Mouse (Mus musculus): Measurements from ENCODE around the gene Gimap3. TPM values are rescaled to one million over a fixed set of nuclear protein-coding genes. Genes with fewer than 3 reads are reported as not detected.

The Gimap3 gene
- polyA plus RNA-seq, 1 experiment from 2014 or later, result not detected

GRCm38 (mm10) chr6:48738961-48739779 lies 31.5 kb downstream of the Gimap3 start, which contains the start of gene Gimap1:
Gimap1 (plus strand) TSS chr6:48739054.
- H3K9ac ChIP-seq (ENCODE audit: low read length), result no peak within 1 kb of the TSS
- WGBS, result 86% methylated on average over 15 of the region's 15 CpGs
- H3K27me3 ChIP-seq (replicated peaks; ENCODE audit: control insufficient read depth, insufficient read depth, low read length), result peaks cover 21% of the 10 kb centered on the region
- DNase-seq (ENCODE audit: low spot score), result no peak
- ATAC-seq, result no peak
- H3K9me3 ChIP-seq (replicated peaks; ENCODE audit: control insufficient read depth, low read length), result no peaks in the 10 kb centered on the region
- H3K4me2 ChIP-seq (ENCODE audit: low read length), result no peak within 1 kb of the TSS
- no peaks in the 10 kb centered on the region for H3K36me3 ChIP-seq (ENCODE audit: control insufficient read depth, insufficient read depth, low read length)
- H3K27ac ChIP-seq (ENCODE audit: low read depth, low read length), result no peak within 1 kb of the TSS
- H3K4me3 ChIP-seq (ENCODE audit: low read depth, low read length), result no peak within 1 kb of the TSS
- no peaks in the 10 kb centered on the region for H3K4me1 ChIP-seq (ENCODE audit: control insufficient read depth, insufficient read depth, low read length)

GRCm38 (mm10) chr6:48737688-48738087 lies 33.0 kb downstream of the Gimap3 start:
- Histone ChIP-seq H3K4me3 (ENCODE audit: low read depth, low read length) (no peak overlapping the region), H3K36me3 (ENCODE audit: control insufficient read depth, insufficient read depth, low read length) (no peaks in the 10 kb centered on the region), H3K4me2 (ENCODE audit: low read length) (no peak overlapping the region), H3K4me1 (ENCODE audit: control insufficient read depth, insufficient read depth, low read length) (no peaks in the 10 kb centered on the region), H3K27ac (ENCODE audit: low read depth, low read length) (no peak overlapping the region), H3K27me3 (replicated peaks; ENCODE audit: control insufficient read depth, insufficient read depth, low read length) (peaks cover 13% of the 10 kb centered on the region), H3K9me3 (replicated peaks; ENCODE audit: control insufficient read depth, low read length) (no peaks in the 10 kb centered on the region), H3K9ac (ENCODE audit: low read length) (no peak overlapping the region)
- WGBS, result 93% methylated on average over 5 of the region's 5 CpGs
- DNase-seq (ENCODE audit: low spot score), result no peak
- no peak for ATAC-seq

- no peak overlapping the region for H3K4me3 ChIP-seq (ENCODE audit: low read depth, low read length)
- DNase-seq (ENCODE audit: low spot score) (no peak), ATAC-seq (no peak)
- H3K9ac ChIP-seq (ENCODE audit: low read length), result no peak overlapping the region
- H3K4me1 ChIP-seq (ENCODE audit: control insufficient read depth, insufficient read depth, low read length), result no peaks in the 10 kb centered on the region
- H3K36me3 ChIP-seq (ENCODE audit: control insufficient read depth, insufficient read depth, low read length), result no peaks in the 10 kb centered on the region
- H3K27me3 ChIP-seq (replicated peaks; ENCODE audit: control insufficient read depth, insufficient read depth, low read length), result peaks cover 6% of the 10 kb centered on the region
- WGBS, result 79% methylated on average over 2 of the region's 2 CpGs
- no peak overlapping the region for H3K4me2 ChIP-seq (ENCODE audit: low read length)
- no peaks in the 10 kb centered on the region for H3K9me3 ChIP-seq (replicated peaks; ENCODE audit: control insufficient read depth, low read length)
- H3K27ac ChIP-seq (ENCODE audit: low read depth, low read length), result no peak overlapping the region
Observed at GRCm38 (mm10) chr6:48737053-48737452, 33.6 kb downstream of the Gimap3 start.

GRCm38 (mm10) chr6:48733660-48734059 lies 37.0 kb downstream of the Gimap3 start:
- 82% methylated on average over 1 of the region's 1 CpGs for WGBS
- ATAC-seq (no peak), DNase-seq (ENCODE audit: low spot score) (no peak)
- no peak overlapping the region for H3K27ac ChIP-seq (ENCODE audit: low read depth, low read length)
- H3K36me3 ChIP-seq (ENCODE audit: control insufficient read depth, insufficient read depth, low read length), result no peaks in the 10 kb centered on the region
- H3K4me2 ChIP-seq (ENCODE audit: low read length), result no peak overlapping the region
- H3K9me3 ChIP-seq (replicated peaks; ENCODE audit: control insufficient read depth, low read length), result no peaks in the 10 kb centered on the region
- no peaks in the 10 kb centered on the region for H3K4me1 ChIP-seq (ENCODE audit: control insufficient read depth, insufficient read depth, low read length)
- no peak overlapping the region for H3K9ac ChIP-seq (ENCODE audit: low read length)
- H3K27me3 ChIP-seq (replicated peaks; ENCODE audit: control insufficient read depth, insufficient read depth, low read length), result no peaks in the 10 kb centered on the region
- H3K4me3 ChIP-seq (ENCODE audit: low read depth, low read length), result no peak overlapping the region

GRCm38 (mm10) chr6:48732864-48733304 lies 37.8 kb downstream of the Gimap3 start:
- WGBS, result 63% methylated on average over 8 of the region's 8 CpGs
- DNase-seq (ENCODE audit: low spot score), result no peak

GRCm38 (mm10) chr6:48727761-48728160 lies 42.9 kb downstream of the Gimap3 start:
- ATAC-seq (no peak), DNase-seq (ENCODE audit: low spot score) (no peak)
- H3K4me3 ChIP-seq (ENCODE audit: low read depth, low read length), result no peak overlapping the region
- H3K9ac ChIP-seq (ENCODE audit: low read length), result no peak overlapping the region
- H3K27me3 ChIP-seq (replicated peaks; ENCODE audit: control insufficient read depth, insufficient read depth, low read length), result no peaks in the 10 kb centered on the region
- no peak overlapping the region for H3K27ac ChIP-seq (ENCODE audit: low read depth, low read length)
- no peaks in the 10 kb centered on the region for H3K36me3 ChIP-seq (ENCODE audit: control insufficient read depth, insufficient read depth, low read length)
- no peak overlapping the region for H3K4me2 ChIP-seq (ENCODE audit: low read length)
- WGBS, result 89% methylated on average over 5 of the region's 5 CpGs
- no peaks in the 10 kb centered on the region for H3K9me3 ChIP-seq (replicated peaks; ENCODE audit: control insufficient read depth, low read length)
- H3K4me1 ChIP-seq (ENCODE audit: control insufficient read depth, insufficient read depth, low read length), result no peaks in the 10 kb centered on the region

More at GRCm38 (mm10) chr6:48732864-48733304, 37.8 kb downstream of the Gimap3 start:
- H3K4me1 ChIP-seq (ENCODE audit: control insufficient read depth, insufficient read depth, low read length), result no peaks in the 10 kb centered on the region
- no peak overlapping the region for H3K9ac ChIP-seq (ENCODE audit: low read length)
- no peak overlapping the region for H3K27ac ChIP-seq (ENCODE audit: low read depth, low read length)
- no peaks in the 10 kb centered on the region for H3K9me3 ChIP-seq (replicated peaks; ENCODE audit: control insufficient read depth, low read length)
- H3K4me2 ChIP-seq (ENCODE audit: low read length), result no peak overlapping the region
- no peak for ATAC-seq
- H3K27me3 ChIP-seq (replicated peaks; ENCODE audit: control insufficient read depth, insufficient read depth, low read length), result no peaks in the 10 kb centered on the region
- no peak overlapping the region for H3K4me3 ChIP-seq (ENCODE audit: low read depth, low read length)
- no peaks in the 10 kb centered on the region for H3K36me3 ChIP-seq (ENCODE audit: control insufficient read depth, insufficient read depth, low read length)

- DNase-seq (ENCODE audit: low spot score), result peak; percentile 50
- ATAC-seq, result no peak
- H3K4me3 ChIP-seq (ENCODE audit: low read depth, low read length), result no peak overlapping the region
- no peaks in the 10 kb centered on the region for H3K9me3 ChIP-seq (replicated peaks; ENCODE audit: control insufficient read depth, low read length)
- H3K36me3 ChIP-seq (ENCODE audit: control insufficient read depth, insufficient read depth, low read length), result no peaks in the 10 kb centered on the region
- no peaks in the 10 kb centered on the region for H3K27me3 ChIP-seq (replicated peaks; ENCODE audit: control insufficient read depth, insufficient read depth, low read length)
- 0% methylated on average over 1 of the region's 1 CpGs for WGBS
- no peak overlapping the region for H3K4me2 ChIP-seq (ENCODE audit: low read length)
- H3K4me1 ChIP-seq (ENCODE audit: control insufficient read depth, insufficient read depth, low read length), result no peaks in the 10 kb centered on the region
- H3K9ac ChIP-seq (ENCODE audit: low read length), result no peak overlapping the region
- H3K27ac ChIP-seq (ENCODE audit: low read depth, low read length), result no peak overlapping the region
Observed at GRCm38 (mm10) chr6:48725476-48725875, 45.2 kb downstream of the Gimap3 start.

GRCm38 (mm10) chr6:48723468-48723867 lies 47.2 kb downstream of the Gimap3 start:
- H3K36me3 ChIP-seq (ENCODE audit: control insufficient read depth, insufficient read depth, low read length), result no peaks in the 10 kb centered on the region
- H3K27me3 ChIP-seq (replicated peaks; ENCODE audit: control insufficient read depth, insufficient read depth, low read length), result no peaks in the 10 kb centered on the region
- H3K4me1 ChIP-seq (ENCODE audit: control insufficient read depth, insufficient read depth, low read length), result no peaks in the 10 kb centered on the region
- no peak overlapping the region for H3K4me2 ChIP-seq (ENCODE audit: low read length)
- H3K9me3 ChIP-seq (replicated peaks; ENCODE audit: control insufficient read depth, low read length), result no peaks in the 10 kb centered on the region
- WGBS, result 92% methylated on average over 8 of the region's 8 CpGs
- no peak overlapping the region for H3K9ac ChIP-seq (ENCODE audit: low read length)
- no peak overlapping the region for H3K27ac ChIP-seq (ENCODE audit: low read depth, low read length)
- no peak overlapping the region for H3K4me3 ChIP-seq (ENCODE audit: low read depth, low read length)
- ATAC-seq (no peak), DNase-seq (ENCODE audit: low spot score) (no peak)

GRCm38 (mm10) chr6:48720326-48720725 lies 50.3 kb downstream of the Gimap3 start:
- 85% methylated on average over 4 of the region's 4 CpGs for WGBS
- H3K4me3 ChIP-seq (ENCODE audit: low read depth, low read length), result no peak overlapping the region
- no peaks in the 10 kb centered on the region for H3K27me3 ChIP-seq (replicated peaks; ENCODE audit: control insufficient read depth, insufficient read depth, low read length)
- no peak for ATAC-seq
- H3K4me2 ChIP-seq (ENCODE audit: low read length), result no peak overlapping the region
- no peak overlapping the region for H3K9ac ChIP-seq (ENCODE audit: low read length)
- no peaks in the 10 kb centered on the region for H3K36me3 ChIP-seq (ENCODE audit: control insufficient read depth, insufficient read depth, low read length)
- no peaks in the 10 kb centered on the region for H3K4me1 ChIP-seq (ENCODE audit: control insufficient read depth, insufficient read depth, low read length)
- no peak overlapping the region for H3K27ac ChIP-seq (ENCODE audit: low read depth, low read length)
- no peaks in the 10 kb centered on the region for H3K9me3 ChIP-seq (replicated peaks; ENCODE audit: control insufficient read depth, low read length)
- no peak for DNase-seq (ENCODE audit: low spot score)
